11 mouse cellular contexts compared by ENCODE assay signal in the genomic region with DNA sequence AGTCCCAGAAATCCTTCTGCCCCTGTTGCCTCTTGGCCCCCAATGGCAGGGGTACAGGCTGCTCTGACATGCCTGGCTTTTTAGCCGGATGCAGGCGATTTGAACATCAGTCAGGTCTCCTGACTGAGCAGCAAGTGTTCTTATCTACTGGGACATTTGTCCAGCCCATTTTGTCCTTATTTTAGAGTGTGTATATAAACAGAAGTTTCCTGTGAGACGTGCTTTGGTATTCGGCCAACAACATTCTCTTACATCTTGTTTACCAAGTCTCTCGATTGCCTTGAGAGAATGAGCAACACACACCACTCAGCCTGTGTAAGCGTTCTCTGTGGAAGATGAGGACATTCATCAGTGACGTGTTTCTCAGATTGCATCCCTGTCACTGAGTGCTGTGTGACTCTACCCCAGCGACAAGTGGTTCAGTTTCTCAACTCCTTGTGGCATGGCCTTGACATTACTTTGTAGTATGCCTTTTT. TPM values are rescaled to one million over a fixed set of nuclear protein-coding genes. Genes with fewer than 3 reads are reported as not detected.
DNase-seq lines count a peak whose midpoint lies in the region; ATAC-seq and TF ChIP-seq lines count a peak whose summit lies in the region.
"Had no signal": no experiment of that assay in that cellular context is flagged by ENCODE, and none has a peak within 500 bp of the region (broad histone marks: within the 10 kb centered on the region; RNA-seq: fewer than 3 reads in every experiment).

No protein-coding gene starts in this region.

- H3K4me3 ChIP-seq in heart, embryonic 11.5 days (ENCODE audit: low read depth, low read length): no peak overlapping the region
- H3K4me3 ChIP-seq in midbrain, postnatal 0 days (ENCODE audit: low read depth, low read length): no peak overlapping the region
- H3K4me3 ChIP-seq in midbrain, embryonic 15.5 days: no peak overlapping the region
- no peak overlapping the region for H3K4me3 ChIP-seq in limb, embryonic 10.5 days
- H3K4me3 ChIP-seq: midbrain, embryonic 12.5 days had no signal

- H3K9ac ChIP-seq in heart, embryonic 11.5 days (ENCODE audit: low read depth, low read length): no peak overlapping the region
- H3K9ac ChIP-seq in midbrain, postnatal 0 days (replicated peaks; ENCODE audit: low read length, poor library complexity, severe bottlenecking): no peak overlapping the region
- no peak overlapping the region for H3K9ac ChIP-seq in midbrain, embryonic 15.5 days
- H3K9ac ChIP-seq: midbrain, embryonic 12.5 days had no signal

- DNase-seq in heart, adult 11 months: peak; percentile 98
- DNase-seq in midbrain, postnatal 0 days (ENCODE audit: low spot score): peak; percentile 19
- peak; percentile 58 for DNase-seq in kidney, postnatal 14 days
- DNase-seq in layer of hippocampus, adult 8-10 months (ENCODE audit: low spot score in 2 of 2): no peak
- no peak for DNase-seq in left cerebral cortex, adult 11 months (ENCODE audit: low spot score)
- no peak for DNase-seq in limb, embryonic 10.5 days (ENCODE audit: low spot score)
- DNase-seq: cerebellum, adult 9-10 months had no signal

- ATAC-seq in heart, embryonic 11.5 days (replicated peaks; ENCODE audit: insufficient number of reproducible peaks, low FRiP score, low TSS enrichment): no peak
- ATAC-seq in midbrain, postnatal 0 days (ENCODE audit: low FRiP score): no peak
- ATAC-seq in midbrain, embryonic 15.5 days (replicated peaks): no peak
- ATAC-seq: CD4-positive, CD25-positive, alpha-beta regulatory T cell, adult 4 months had no signal

- no peaks in the 10 kb centered on the region for H3K4me1 ChIP-seq in heart, embryonic 11.5 days (ENCODE audit: control insufficient read depth, insufficient read depth, low read length)
- no peaks in the 10 kb centered on the region for H3K4me1 ChIP-seq in midbrain, postnatal 0 days (ENCODE audit: insufficient read depth, low read length)
- H3K4me1 ChIP-seq in midbrain, embryonic 15.5 days: 0 out of 2 replicates have a peak, but pooled peaks cover 2% of the 10 kb centered on the region
- H3K4me1 ChIP-seq in limb, embryonic 10.5 days: peaks cover 2% of the 10 kb centered on the region

- H3K4me2 ChIP-seq in heart, embryonic 11.5 days: no peak overlapping the region
- no peak overlapping the region for H3K4me2 ChIP-seq in midbrain, postnatal 0 days (ENCODE audit: low read depth, low read length, poor library complexity, severe bottlenecking)
- H3K4me2 ChIP-seq in midbrain, embryonic 15.5 days: no peak overlapping the region
- H3K4me2 ChIP-seq: midbrain, embryonic 12.5 days had no signal

- no peak overlapping the region for H3K27ac ChIP-seq in heart, embryonic 11.5 days (ENCODE audit: low read depth, low read length)
- no peak overlapping the region for H3K27ac ChIP-seq in midbrain, postnatal 0 days (ENCODE audit: low read depth, low read length)
- no peak overlapping the region for H3K27ac ChIP-seq in midbrain, embryonic 15.5 days
- H3K27ac ChIP-seq in limb, embryonic 10.5 days: no peak overlapping the region
- H3K27ac ChIP-seq: midbrain, embryonic 12.5 days had no signal

- no peaks in the 10 kb centered on the region for H3K9me3 ChIP-seq in heart, embryonic 11.5 days (replicated peaks; ENCODE audit: control insufficient read depth, low read length)
- H3K9me3 ChIP-seq in midbrain, postnatal 0 days (ENCODE audit: low read length): no peaks in the 10 kb centered on the region
- no peaks in the 10 kb centered on the region for H3K9me3 ChIP-seq in midbrain, embryonic 15.5 days
- H3K9me3 ChIP-seq in limb, embryonic 10.5 days (replicated peaks): no peaks in the 10 kb centered on the region
- H3K9me3 ChIP-seq: midbrain, embryonic 12.5 days had no signal

- 46% methylated on average over 8 of the region's 8 CpGs for WGBS in heart, embryonic 11.5 days (ENCODE audit: insufficient replicate concordance)
- WGBS in midbrain, postnatal 0 days: 76% methylated on average over 8 of the region's 8 CpGs
- 79% methylated on average over 8 of the region's 8 CpGs for WGBS in midbrain, embryonic 15.5 days
- 71% methylated on average over 8 of the region's 8 CpGs for WGBS in limb, embryonic 10.5 days

- H3K36me3 ChIP-seq in heart, embryonic 11.5 days (ENCODE audit: control insufficient read depth, insufficient read depth, low read length): no peaks in the 10 kb centered on the region
- no peaks in the 10 kb centered on the region for H3K36me3 ChIP-seq in midbrain, postnatal 0 days (ENCODE audit: insufficient read depth, low read length)
- H3K36me3 ChIP-seq in midbrain, embryonic 15.5 days (replicated peaks): no peaks in the 10 kb centered on the region
- H3K36me3 ChIP-seq in limb, embryonic 10.5 days: no peaks in the 10 kb centered on the region
- H3K36me3 ChIP-seq: midbrain, embryonic 12.5 days had no signal

- no peaks in the 10 kb centered on the region for H3K27me3 ChIP-seq in heart, embryonic 11.5 days (ENCODE audit: control insufficient read depth, insufficient read depth, low read length)
- no peaks in the 10 kb centered on the region for H3K27me3 ChIP-seq in midbrain, postnatal 0 days (ENCODE audit: insufficient read depth, low read length)
- H3K27me3 ChIP-seq in midbrain, embryonic 15.5 days (replicated peaks): no peaks in the 10 kb centered on the region
- no peaks in the 10 kb centered on the region for H3K27me3 ChIP-seq in limb, embryonic 10.5 days (ENCODE audit: low read depth, poor library complexity, severe bottlenecking)
- H3K27me3 ChIP-seq: midbrain, embryonic 12.5 days had no signal

- TF ChIP-seq CTCF in midbrain, postnatal 0 days (IDR thresholded peaks at IDR 0.05): no peak

RNA-seq across cellular contexts. Expression of a gene that starts 5.4 kb away (rescaled TPM):
- 344 and 355 TPM in 2 replicates for polyA plus RNA-seq in heart, embryonic 11.5 days (2014; fragmentation: Nextera tagmentation; extraction: Ambion mirVana)
- 424 and 435 TPM in 2 replicates for total RNA-seq in midbrain, postnatal 0 days (2014; rRNA removed)
- polyA plus RNA-seq in midbrain, postnatal 0 days (2015; fragmentation: Nextera tagmentation; extraction: Ambion mirVana): 302 and 311 TPM in 2 replicates
- polyA plus RNA-seq in midbrain, embryonic 15.5 days (2015; fragmentation: Nextera tagmentation; extraction: Ambion mirVana): 343 and 356 TPM in 2 replicates
- 100 to 1,000 TPM; 278 to 306 (median 300) TPM for total RNA-seq in layer of hippocampus, adult 8-10 months (2022)
- 664 and 686 TPM in 2 replicates for polyA plus RNA-seq in limb, embryonic 10.5 days (2016; fragmentation: Nextera tagmentation; extraction: Ambion mirVana)

RNA-seq across cellular contexts. Expression of a gene that starts 29.9 kb away (rescaled TPM):
- polyA plus RNA-seq in heart, embryonic 11.5 days (2014; fragmentation: Nextera tagmentation; extraction: Ambion mirVana): 1.9 and 3.5 TPM in 2 replicates
- 0.44 and 2.8 TPM in 2 replicates for total RNA-seq in midbrain, postnatal 0 days (2014; rRNA removed)
- polyA plus RNA-seq in midbrain, postnatal 0 days (2015; fragmentation: Nextera tagmentation; extraction: Ambion mirVana): 1.6 and 2.2 TPM in 2 replicates
- polyA plus RNA-seq in midbrain, embryonic 15.5 days (2015; fragmentation: Nextera tagmentation; extraction: Ambion mirVana): 3.0 and 3.5 TPM in 2 replicates
- total RNA-seq in layer of hippocampus, adult 8-10 months (2022): 10 to 100 TPM in 2 of 4 experiments, 1 to 10 TPM in 2; 3.2 to 20.7 (median 11.6) TPM
- 4.0 and 4.5 TPM in 2 replicates for polyA plus RNA-seq in limb, embryonic 10.5 days (2016; fragmentation: Nextera tagmentation; extraction: Ambion mirVana)

RNA-seq across cellular contexts. Expression of a gene that starts 43.7 kb away (rescaled TPM):
- 2.6 and 3.3 TPM in 2 replicates for polyA plus RNA-seq in heart, embryonic 11.5 days (2014; fragmentation: Nextera tagmentation; extraction: Ambion mirVana)
- 72.9 and 76.5 TPM in 2 replicates for total RNA-seq in midbrain, postnatal 0 days (2014; rRNA removed)
- 15.5 and 16.7 TPM in 2 replicates for polyA plus RNA-seq in midbrain, postnatal 0 days (2015; fragmentation: Nextera tagmentation; extraction: Ambion mirVana)
- polyA plus RNA-seq in midbrain, embryonic 15.5 days (2015; fragmentation: Nextera tagmentation; extraction: Ambion mirVana): 21.6 and 25.1 TPM in 2 replicates
- 10 to 100 TPM; 43.7 to 45.3 (median 44.5) TPM for total RNA-seq in layer of hippocampus, adult 8-10 months (2022)
- 4.4 and 5.3 TPM in 2 replicates for polyA plus RNA-seq in limb, embryonic 10.5 days (2016; fragmentation: Nextera tagmentation; extraction: Ambion mirVana)

Comparison
In these comparisons a context has a peak if more than half of its experiments do, and no peak if none do; other contexts are left out.
1. DNase-seq: peak in heart, adult 11 months (single experiment), midbrain, postnatal 0 days (single experiment) and kidney, postnatal 14 days (single experiment); none in layer of hippocampus, adult 8-10 months (0 of 2), left cerebral cortex, adult 11 months (single experiment) and limb, embryonic 10.5 days (single experiment).